Mouse (Mus musculus) frontal cortex, postnatal 36 days (tissue): ENCODE measurements around the gene Ets1.

Source experiments
- DNase-seq, 2 experiments: peaks; one replicate each; pipeline ENCODE4 v3.0.0; 2022; ENCODE audit warnings: low spot score in 2 of 2

The Ets1 gene

GRCm38 (mm10) chr9:32758280-32758905, 122.4 kb downstream of the Ets1 start:
- DNase-seq: no peak

GRCm38 (mm10) chr9:32760649-32761157, 124.7 kb downstream of the Ets1 start:
- no peak for DNase-seq

GRCm38 (mm10) chr9:32761326-32761725, 125.3 kb downstream of the Ets1 start:
- no peak for DNase-seq

- peak in 1 of 2 experiments; percentile 28 for DNase-seq
These were observed 128.4 kb downstream of the Ets1 start for GRCm38 (mm10) chr9:32764374-32764773.

- no peak for DNase-seq
These were observed 129.1 kb downstream of the Ets1 start for GRCm38 (mm10) chr9:32765123-32765522.

- no peak for DNase-seq
These were observed 142.8 kb downstream of the Ets1 start for GRCm38 (mm10) chr9:32778866-32779265.

GRCm38 (mm10) chr9:32782391-32783092, 146.5 kb downstream of the Ets1 start:
- no peak for DNase-seq

- no peak for DNase-seq
These were observed 151.1 kb downstream of the Ets1 start for GRCm38 (mm10) chr9:32787091-32787490.

- DNase-seq: no peak
These were observed 151.6 kb downstream of the Ets1 start for GRCm38 (mm10) chr9:32787615-32788014.

GRCm38 (mm10) chr9:32789306-32789705, 153.3 kb downstream of the Ets1 start:
- no peak for DNase-seq

- no peak for DNase-seq
These were observed 155.7 kb downstream of the Ets1 start for GRCm38 (mm10) chr9:32791699-32792098.

- DNase-seq: no peak
These were observed 162.2 kb downstream of the Ets1 start for GRCm38 (mm10) chr9:32798171-32798570.

GRCm38 (mm10) chr9:32806106-32806505, 170.1 kb downstream of the Ets1 start:
- DNase-seq: no peak
